Mouse (Mus musculus): ENCODE results near the gene Iqcb1.

Iqcb1 gene

DNA sequence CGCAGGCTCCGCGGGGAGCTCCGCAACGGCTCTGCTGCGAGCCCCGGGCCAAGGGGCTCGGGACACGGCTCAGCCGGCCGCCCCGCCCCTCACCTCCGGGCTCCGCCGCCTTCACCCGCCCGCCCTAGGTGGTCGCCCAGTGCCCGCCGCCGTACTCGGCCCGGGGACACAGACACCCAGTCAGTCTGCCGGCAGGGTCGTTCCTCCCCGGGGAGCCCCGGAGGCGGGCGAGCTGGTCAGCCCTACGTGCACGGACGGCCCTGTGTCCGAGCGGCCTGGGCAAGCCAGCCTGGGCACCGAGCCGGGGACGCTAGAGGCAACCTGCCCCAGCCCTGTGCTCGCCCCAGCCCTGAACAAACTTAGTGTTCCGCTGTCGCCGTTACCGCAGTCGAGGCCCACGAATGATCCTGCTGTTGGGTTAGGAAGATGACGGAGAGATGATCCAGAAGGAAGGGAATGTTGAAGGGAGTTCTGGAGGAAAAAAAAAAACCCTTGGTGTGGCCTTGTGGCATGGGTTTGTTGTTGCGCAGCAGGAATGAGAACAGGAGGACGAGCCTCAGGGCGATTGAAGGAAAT is 47.2 kb downstream of the Iqcb1 start:
- peak in 1 of 2 experiments; percentile 84 for DNase-seq (ENCODE audit: low spot score in 2 of 2)

DNA sequence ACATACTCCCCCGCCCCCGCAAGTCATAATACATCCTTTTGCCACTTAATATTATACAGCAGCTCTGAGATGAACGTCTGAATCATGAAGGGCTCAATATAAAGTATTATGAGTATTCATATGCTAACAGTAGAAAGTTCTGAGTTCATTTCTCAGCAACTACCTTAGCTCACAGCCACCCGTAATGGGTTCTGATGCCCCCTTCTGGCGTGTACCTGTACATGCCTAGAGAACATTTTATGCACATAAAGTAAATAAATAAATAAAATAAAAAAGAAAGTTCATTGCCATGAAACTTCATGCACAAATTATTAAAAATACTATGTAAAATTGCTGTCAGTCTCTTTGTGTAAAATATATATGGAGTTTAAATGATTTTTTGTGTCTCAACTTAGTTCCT is 49.1 kb downstream of the Iqcb1 start:
- DNase-seq (ENCODE audit: low spot score in 2 of 2), result no peak

DNA sequence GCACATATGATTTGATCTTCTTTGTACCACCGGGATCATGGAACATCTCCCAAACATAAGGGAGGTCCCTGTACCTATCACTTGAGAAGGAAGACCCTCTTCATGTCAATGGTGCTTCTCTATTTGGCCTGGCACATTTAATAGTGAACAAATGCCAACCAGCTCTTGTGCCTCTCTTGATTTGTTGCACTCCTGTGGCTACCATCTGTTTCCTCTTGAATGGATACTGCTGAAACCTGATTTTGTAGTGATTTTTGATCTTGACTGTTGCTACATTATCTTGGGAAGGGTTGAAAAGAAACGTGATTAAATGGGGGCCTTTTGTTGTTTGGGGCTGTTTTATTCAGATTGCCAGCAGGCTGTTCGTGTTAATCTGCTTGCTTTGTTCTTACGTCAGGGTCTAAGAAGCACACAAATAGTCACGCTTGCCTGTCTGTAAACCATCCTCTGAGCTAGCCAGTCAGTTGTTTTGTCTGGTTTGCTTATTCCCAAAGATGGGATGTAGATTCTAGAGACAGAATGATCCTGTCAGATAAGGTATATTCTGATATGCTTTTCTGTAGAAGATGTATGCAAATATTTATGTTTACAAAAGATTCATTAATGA is 54.7 kb downstream of the Iqcb1 start:
- DNase-seq (ENCODE audit: low spot score in 2 of 2), result peak in 1 of 2 experiments; percentile 22

DNA sequence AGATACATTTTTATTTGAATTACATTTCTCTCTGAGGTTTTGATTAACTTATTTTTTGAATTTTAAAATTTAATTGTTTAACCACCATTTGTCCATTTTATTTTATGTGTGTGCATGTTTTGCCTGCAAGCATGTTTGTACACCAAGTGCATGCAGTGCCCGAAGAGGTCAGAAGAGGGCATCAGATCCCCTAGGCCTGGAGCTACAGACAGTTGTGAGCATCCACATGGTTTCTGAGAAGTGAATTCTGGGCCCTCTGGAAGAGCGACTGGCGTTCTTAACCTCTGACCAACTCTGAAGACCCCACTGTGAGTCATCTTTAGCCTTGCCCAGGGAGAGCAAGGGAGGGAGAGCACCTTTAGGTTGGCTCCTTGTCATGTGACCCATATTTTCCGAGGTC is 56.7 kb downstream of the Iqcb1 start:
- DNase-seq (ENCODE audit: low spot score in 2 of 2), result peak; percentile 75 to 87

DNA sequence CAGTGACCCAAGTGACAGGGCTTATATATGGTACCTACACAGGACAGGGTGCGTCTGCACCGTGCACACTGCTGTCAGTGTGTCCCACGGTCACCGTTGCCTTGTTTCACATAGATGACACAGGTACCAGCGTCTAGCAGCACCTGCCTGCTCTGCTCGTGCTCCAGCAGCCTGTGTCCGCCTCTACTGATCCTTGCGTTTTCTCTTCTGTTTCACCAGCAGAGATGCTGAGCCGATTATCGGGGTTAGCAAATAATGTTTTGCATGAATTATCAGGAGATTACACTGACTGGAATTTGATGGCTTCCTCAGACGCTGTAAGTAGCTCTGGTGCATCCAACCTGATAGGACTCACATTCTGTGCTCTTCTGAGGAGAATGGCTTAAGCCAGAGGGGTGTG is 57.7 kb downstream of the Iqcb1 start:
- peak in 1 of 2 experiments; percentile 63 for DNase-seq (ENCODE audit: low spot score in 2 of 2)

DNA sequence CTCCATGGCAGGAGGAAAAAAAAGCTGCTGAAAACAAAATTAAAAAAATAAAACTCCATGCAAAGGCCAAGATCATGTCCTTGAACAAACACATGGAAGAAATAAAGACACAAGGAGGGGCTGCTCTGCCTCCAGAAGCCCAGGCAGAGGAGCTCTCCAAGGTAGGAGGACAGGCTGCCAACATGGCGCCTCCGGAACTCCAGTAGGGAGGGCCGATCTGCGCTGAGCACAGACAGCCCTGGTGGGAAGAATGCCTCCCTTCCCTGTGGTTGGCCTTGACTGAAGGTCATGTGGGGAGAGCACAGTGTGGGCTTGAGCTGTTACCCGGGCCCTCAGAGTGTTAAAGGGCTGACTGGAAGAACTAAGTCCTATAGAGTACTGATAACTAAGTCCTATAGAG is 59.4 kb downstream of the Iqcb1 start:
- peak in 1 of 2 experiments; percentile 55 for DNase-seq (ENCODE audit: low spot score in 2 of 2)

DNA sequence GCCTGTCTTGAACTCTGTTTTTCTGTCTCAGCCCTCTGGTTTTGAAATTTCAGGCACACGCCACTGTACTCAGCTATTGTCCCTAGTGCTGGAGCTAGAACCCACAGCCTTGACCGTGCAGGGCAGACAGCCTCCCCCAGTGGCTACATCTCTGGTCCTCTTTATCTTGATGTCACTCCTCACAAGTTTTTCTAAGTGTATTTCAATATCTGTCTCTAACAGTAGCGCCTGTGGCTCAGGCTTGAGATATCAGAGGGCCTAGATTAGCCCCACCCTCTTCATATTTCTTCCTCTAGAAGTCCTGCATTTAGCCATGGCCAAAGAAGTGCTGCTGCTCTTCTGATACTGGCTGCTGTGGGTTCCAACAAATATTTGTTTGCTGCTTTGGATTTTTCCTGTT is 62.4 kb downstream of the Iqcb1 start:
- DNase-seq (ENCODE audit: low spot score in 2 of 2), result peak in 1 of 2 experiments; percentile 49

DNA sequence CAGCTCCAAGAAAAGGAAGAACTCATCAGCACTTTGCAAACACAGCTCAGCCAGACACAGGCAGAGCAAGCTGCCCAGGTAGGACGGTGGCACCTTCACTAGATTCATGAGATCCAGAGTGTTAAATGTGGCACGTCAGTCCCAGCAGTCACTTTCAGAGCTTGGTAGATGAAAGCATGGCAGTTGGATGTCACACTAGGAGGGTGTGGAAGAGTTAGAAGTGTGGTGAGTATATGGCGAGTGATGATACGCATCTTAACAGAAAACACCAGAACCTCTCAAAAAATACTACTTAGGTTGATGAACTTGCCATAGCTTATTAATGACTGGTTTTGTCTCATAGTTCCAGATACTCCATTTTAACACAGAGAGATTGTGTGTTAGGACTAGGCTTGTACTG is 63.2 kb downstream of the Iqcb1 start:
- no peak for DNase-seq (ENCODE audit: low spot score in 2 of 2)

DNA sequence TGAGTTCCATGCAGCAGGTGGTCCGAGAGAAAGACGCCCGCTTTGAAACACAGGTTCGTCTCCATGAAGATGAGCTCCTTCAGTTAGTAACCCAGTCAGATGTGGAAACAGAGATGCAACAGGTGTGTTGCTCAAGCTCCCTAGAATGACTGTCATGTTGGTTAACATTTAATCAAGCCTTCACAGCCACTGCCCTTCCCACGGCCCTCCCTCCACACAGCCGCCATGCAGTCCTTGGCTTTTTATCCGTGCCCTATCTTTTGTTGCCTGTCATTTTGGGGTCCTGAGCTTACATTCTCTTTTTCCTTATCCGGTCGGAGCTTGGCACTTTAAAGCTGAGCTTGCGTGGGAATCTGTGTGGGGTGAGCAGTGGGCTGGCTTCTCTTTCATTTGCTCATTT is 65.1 kb downstream of the Iqcb1 start:
- no peak for DNase-seq (ENCODE audit: low spot score in 2 of 2)

DNA sequence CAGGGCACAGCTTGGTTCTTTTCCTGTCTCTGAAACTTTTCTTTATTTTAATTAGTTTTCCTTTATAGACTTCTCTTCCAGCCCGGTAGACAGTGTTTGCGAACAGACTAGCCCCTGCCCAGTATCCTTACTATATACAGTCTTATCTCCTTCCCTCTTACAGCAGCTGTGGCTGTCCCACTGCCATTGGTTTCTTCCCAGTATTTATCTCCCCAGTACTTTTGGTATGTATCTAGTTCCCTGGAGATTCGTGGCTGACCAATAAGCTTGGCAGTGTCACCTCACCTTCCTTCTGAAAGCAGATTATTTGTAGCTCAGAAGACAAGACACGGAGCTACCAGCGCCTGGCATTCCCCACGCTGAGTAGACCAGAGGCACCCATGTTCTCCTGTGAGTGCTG is 68.5 kb downstream of the Iqcb1 start:
- DNase-seq (ENCODE audit: low spot score in 2 of 2), result no peak

DNA sequence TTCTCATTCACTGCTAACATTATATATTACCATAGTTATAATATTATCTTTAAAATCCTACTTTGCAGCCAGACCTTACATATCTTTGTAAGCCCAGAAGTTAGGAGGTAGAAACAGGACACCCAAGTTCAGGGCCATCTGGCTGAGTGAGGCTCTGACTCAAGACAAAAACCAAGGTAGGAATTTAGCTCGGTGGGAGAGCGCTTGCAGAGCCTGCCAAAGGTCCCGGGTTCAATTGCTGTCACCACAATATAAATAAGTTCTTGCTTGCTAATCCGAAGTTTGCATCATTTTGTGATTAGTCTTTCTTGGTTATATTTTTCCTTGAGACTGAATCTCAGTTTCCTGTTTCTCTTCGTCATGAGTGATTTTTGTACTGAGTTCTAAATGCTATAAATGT is 75.0 kb downstream of the Iqcb1 start:
- no peak for DNase-seq (ENCODE audit: low spot score in 2 of 2)

DNA sequence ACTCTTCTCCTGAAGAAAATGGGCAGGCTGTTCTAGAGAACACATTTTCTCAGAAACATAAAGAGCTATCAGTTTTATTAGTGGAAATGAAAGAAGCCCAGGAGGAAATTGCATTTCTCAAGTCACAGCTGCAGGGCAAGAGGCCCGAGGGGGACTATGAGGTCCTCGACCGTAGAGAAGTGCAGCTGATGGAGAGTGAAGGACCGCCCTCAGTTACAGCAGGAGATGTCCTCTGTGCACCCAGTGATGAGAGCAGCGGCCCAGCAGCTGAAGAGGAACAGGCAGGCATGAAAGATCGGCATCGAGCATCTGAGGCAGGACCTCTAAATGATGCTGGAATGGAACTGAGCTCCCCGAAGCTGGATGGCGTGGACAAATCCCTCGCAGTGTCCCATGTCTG is 83.7 kb downstream of the Iqcb1 start:
- no peak for DNase-seq (ENCODE audit: low spot score in 2 of 2)

DNA sequence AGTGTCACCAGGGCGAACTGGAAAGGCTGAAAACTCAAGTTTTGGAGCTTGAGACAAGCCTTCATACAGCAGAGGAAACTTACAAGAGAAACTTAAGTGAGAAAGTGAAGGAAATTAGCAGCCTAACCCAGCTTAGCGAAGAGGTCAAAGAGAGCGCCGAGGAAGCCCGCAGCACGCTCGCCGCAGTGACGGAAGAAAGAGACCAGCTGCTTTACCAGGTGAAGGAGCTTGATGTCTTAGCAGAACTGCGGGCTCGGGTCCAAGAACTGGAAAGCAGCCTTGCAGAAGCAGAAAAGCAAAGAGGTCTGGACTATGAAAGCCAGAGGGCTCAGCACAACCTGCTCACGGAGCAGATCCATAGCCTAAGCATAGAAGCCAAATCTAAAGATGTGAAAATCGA is 84.1 kb downstream of the Iqcb1 start:
- DNase-seq (ENCODE audit: low spot score in 2 of 2), result no peak

DNA sequence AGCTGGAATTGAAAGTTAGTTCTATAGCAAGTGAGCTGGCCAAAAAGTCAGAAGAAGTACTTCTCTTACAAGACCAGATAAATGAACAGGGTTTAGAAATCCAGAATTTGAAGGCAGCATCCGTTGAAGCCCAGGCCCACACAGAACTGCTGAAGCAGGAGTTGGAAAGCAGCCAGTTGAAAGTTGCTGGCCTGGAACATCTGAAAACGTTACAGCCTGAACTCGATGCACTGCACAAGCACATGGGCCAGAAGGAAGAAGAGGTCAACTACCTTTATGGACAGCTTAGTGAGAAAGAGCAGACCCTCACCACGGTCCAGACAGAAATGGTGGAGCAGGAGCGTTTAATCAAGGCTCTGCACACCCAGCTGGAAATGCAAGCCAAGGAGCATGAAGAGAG is 86.0 kb downstream of the Iqcb1 start:
- no peak for DNase-seq (ENCODE audit: low spot score in 2 of 2)

DNA sequence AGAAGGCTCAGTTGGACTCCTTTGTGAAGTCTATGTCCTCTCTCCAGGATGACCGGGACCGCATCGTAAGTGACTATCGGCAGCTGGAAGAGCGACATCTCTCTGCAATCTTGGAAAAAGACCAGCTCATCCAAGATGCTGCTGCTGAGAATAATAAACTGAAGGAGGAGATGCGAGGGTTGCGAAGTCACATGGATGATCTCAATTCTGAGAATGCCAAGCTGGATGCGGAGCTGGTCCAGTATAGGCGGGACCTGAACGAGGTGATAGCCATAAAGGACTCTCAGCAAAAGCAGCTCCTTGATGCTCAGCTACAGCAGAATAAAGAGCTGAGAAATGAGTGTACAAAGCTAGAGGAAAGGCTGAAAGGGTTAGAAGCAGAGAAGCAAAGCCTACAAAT is 90.3 kb downstream of the Iqcb1 start:
- no peak for DNase-seq (ENCODE audit: low spot score in 2 of 2)

DNA sequence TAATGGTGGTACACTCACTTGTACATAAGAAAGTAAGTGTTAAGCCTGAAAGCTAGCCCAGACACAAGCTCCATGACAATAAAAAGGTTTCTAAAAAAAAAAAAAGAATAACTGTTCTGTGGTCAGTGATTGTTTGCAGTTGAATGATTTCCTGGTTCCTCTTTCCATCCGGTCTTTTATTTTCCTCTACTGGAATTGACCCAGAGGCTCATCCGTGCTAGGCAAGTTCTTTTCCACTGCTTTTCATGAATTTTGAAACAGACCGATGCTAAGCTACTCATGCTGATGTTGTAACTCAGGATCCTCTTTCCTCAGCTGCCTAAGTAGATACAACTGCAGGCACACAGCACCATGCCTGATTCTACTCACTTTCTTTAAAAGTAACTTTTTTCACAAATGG is 92.2 kb downstream of the Iqcb1 start:
- DNase-seq (ENCODE audit: low spot score in 2 of 2), result no peak

DNA sequence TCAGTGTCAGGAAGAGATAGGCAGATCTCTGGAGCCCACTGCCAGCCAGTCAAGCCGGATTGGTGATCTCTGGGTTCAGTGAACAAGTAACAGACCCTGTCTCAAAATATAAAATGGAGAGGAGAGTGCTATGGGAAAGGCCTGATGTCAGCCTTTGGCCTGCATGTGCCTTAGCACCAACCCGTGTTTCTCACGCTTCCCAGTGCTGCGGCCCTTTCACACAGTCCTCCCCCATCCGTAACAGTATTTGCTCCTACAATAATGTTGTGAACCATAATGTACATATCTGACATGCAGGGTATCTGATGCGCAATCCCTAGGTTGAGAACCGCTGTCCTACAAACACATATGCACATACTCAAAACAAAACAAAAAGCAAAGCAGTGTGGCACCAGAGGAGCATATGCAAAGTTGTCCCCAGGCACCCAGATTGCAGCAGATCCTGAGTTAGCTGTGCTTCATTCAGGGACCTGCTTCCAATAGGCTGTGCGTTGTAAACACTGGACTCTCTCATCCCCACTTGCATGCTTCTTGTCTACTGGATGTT is 93.0 kb downstream of the Iqcb1 start:
- DNase-seq (ENCODE audit: low spot score in 2 of 2), result no peak

DNA sequence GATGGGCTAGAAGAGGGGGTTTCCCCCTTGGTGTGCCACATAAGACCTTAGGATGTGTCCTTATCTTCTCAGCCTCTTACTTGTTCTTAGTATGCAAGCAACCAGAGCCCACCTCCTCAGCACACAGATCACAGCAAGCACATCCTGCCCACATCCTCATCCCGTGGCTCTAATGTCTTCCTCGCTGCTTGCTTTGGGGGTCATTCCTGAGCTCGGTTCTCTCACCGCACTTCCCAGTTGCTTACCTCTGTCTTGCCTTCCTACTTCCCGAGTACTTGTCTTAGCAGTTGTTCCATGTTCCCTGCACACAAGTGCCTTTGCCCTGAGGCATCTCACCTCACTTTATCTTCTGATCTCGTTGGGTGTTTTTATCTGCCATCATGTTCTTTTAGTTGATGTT is 93.8 kb downstream of the Iqcb1 start:
- no peak for DNase-seq (ENCODE audit: low spot score in 2 of 2)

All from spleen, postnatal 4 days (tissue).